Mouse (Mus musculus) spleen, adult 2 months (tissue): ENCODE results near the gene Abl1.
"Not testable (repeated sequence)": the region's sequence is repeated elsewhere in the genome, so short reads cannot be mapped to it uniquely, and the experiment has no call there.

Source experiments
- CTCF ChIP-seq: fragments of 200-500 bp; IDR thresholded peaks from 2 replicates; pipeline ENCODE4 v1.5.1; 2011; ENCODE audit warnings: mild to moderate bottlenecking, inconsistent platforms; ENCODE audit not compliant: insufficient read depth, insufficient read length, insufficient replicate concordance; ENCODE audit errors: extremely low read depth
- POLR2A ChIP-seq: fragments of 200-500 bp; IDR thresholded peaks from 2 replicates; pipeline ENCODE4 v1.6.1; 2011; ENCODE audit warnings: low read depth, low read length, inconsistent platforms

GRCm38 (mm10) chr2:31681051-31681707 lies 7.0 kb upstream of the Abl1 start:
- not testable (repeated sequence) for TF ChIP-seq POLR2A, CTCF
